15 mouse cellular contexts compared by ENCODE assay signal in the genomic region with DNA sequence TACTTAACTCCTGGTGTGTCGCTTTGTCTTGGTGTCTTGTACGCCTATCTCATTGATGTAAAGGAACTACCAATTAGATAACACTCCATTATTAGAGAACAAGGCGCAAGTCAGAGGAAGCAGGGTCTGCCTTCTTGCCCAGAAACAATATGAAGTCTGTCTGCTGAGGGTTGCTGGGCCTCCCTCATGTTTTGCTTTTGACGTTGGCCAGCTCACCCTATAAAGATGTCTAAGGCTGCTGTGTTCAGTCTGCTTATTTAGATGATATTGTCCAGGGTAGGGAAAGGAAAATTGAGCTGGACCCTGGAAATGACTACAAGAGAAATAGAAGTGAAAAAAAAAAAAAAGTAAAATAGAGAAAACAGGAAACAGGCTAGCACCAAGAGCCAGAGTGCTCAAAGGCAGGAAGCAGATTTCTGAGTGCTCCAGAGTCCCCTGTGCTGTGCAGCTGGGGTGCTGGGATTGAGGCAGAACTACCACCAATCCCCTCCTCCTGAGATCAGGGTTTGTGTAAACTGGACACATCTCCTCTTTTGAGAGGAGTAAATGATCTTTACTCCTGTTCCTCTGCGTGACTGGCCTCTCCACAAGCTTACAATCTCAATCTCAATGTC.
A peak's percentile ranks its signal among the peaks of the same experiment; 100 is the strongest.
DNase-seq lines count a peak whose midpoint lies in the region; ATAC-seq lines count a peak whose summit lies in the region.
"Had no signal": no experiment of that assay in that cellular context is flagged by ENCODE, and none has a peak within 500 bp of the region (broad histone marks: within the 10 kb centered on the region; RNA-seq: fewer than 3 reads in every experiment).

No protein-coding gene starts in this region.

- H3K4me3 ChIP-seq in heart, embryonic 11.5 days (ENCODE audit: low read depth, low read length) = no peak overlapping the region
- H3K4me3 ChIP-seq in kidney, embryonic 16.5 days (ENCODE audit: low read length) = no peak overlapping the region
- H3K4me3 ChIP-seq: embryonic facial prominence, embryonic 10.5 days; neural tube, embryonic 15.5 days had no signal

- H3K36me3 ChIP-seq in heart, embryonic 11.5 days (ENCODE audit: control insufficient read depth, insufficient read depth, low read length) = no peaks in the 10 kb centered on the region
- no peaks in the 10 kb centered on the region for H3K36me3 ChIP-seq in kidney, embryonic 16.5 days (ENCODE audit: insufficient read depth, low read length)
- H3K36me3 ChIP-seq: embryonic facial prominence, embryonic 10.5 days; neural tube, embryonic 15.5 days had no signal

- H3K9ac ChIP-seq in heart, embryonic 11.5 days (ENCODE audit: low read depth, low read length) = no peak overlapping the region
- H3K9ac ChIP-seq in kidney, embryonic 16.5 days (replicated peaks; ENCODE audit: low read length) = no peak overlapping the region
- H3K9ac ChIP-seq: neural tube, embryonic 15.5 days had no signal

- peak overlapping the region; percentile 41 for H3K27ac ChIP-seq in heart, embryonic 11.5 days (ENCODE audit: low read depth, low read length)
- peak overlapping the region; percentile 63 for H3K27ac ChIP-seq in kidney, embryonic 16.5 days (ENCODE audit: low read length)
- H3K27ac ChIP-seq: embryonic facial prominence, embryonic 10.5 days; neural tube, embryonic 15.5 days had no signal

- H3K27me3 ChIP-seq in heart, embryonic 11.5 days (ENCODE audit: control insufficient read depth, insufficient read depth, low read length) = no peaks in the 10 kb centered on the region
- no peaks in the 10 kb centered on the region for H3K27me3 ChIP-seq in kidney, embryonic 16.5 days (ENCODE audit: insufficient read depth, low read length)
- H3K27me3 ChIP-seq: neural tube, embryonic 15.5 days had no signal

- no peak; the same call in 1 of the 2 replicates for ATAC-seq in heart, embryonic 11.5 days (replicated peaks; ENCODE audit: insufficient number of reproducible peaks, low FRiP score, low TSS enrichment)
- no peak for ATAC-seq in kidney, embryonic 16.5 days (ENCODE audit: low FRiP score, low TSS enrichment)
- ATAC-seq: hindbrain, embryonic 16.5 days had no signal

- H3K9me3 ChIP-seq in heart, embryonic 11.5 days (replicated peaks; ENCODE audit: control insufficient read depth, low read length) = no peaks in the 10 kb centered on the region
- peaks cover 2% of the 10 kb centered on the region; the same call in 1 of the 2 replicates for H3K9me3 ChIP-seq in kidney, embryonic 16.5 days (ENCODE audit: low read length)
- H3K9me3 ChIP-seq: embryonic facial prominence, embryonic 10.5 days; neural tube, embryonic 15.5 days had no signal

- H3K4me1 ChIP-seq in heart, embryonic 11.5 days (ENCODE audit: control insufficient read depth, insufficient read depth, low read length) = no peaks in the 10 kb centered on the region
- no peaks in the 10 kb centered on the region for H3K4me1 ChIP-seq in kidney, embryonic 16.5 days (ENCODE audit: insufficient read depth, low read length)
- H3K4me1 ChIP-seq: embryonic facial prominence, embryonic 10.5 days; neural tube, embryonic 15.5 days had no signal

- intact Hi-C loops in heart, postnatal 25 days (cut with DNase I) = no loop called here

- DNase-seq in heart, postnatal 25 days (ENCODE audit: low spot score) = no peak
- no peak for DNase-seq in kidney, adult 9 months
- peak; percentile 48 for DNase-seq in forelimb bud, embryonic 11.5 days (ENCODE audit: low read depth, low spot score)
- peak; percentile 19 for DNase-seq in naive thymus-derived CD4-positive, alpha-beta T cell, adult 2 months (ENCODE audit: low read depth)
- DNase-seq in cerebellum, adult 11-12 months = no peak
- no peak for DNase-seq in left cerebral cortex, adult 8-10 months (ENCODE audit: low spot score in 2 of 2)
- DNase-seq: adrenal gland, adult 2 months; cerebellum, postnatal 14 days; kidney, postnatal 4 days; left cerebral cortex, postnatal 4 days had no signal

- no peak overlapping the region for H3K4me2 ChIP-seq in heart, embryonic 11.5 days
- no peak overlapping the region for H3K4me2 ChIP-seq in kidney, embryonic 16.5 days (replicated peaks; ENCODE audit: low read depth, low read length)
- H3K4me2 ChIP-seq: neural tube, embryonic 15.5 days had no signal

- WGBS in heart, embryonic 11.5 days (ENCODE audit: insufficient replicate concordance) = 51% methylated on average over 5 of the region's 5 CpGs
- WGBS in kidney, embryonic 16.5 days = 51% methylated on average over 5 of the region's 5 CpGs

Comparison
In these comparisons a context has a peak if more than half of its experiments do, and no peak if none do; other contexts are left out.
1. DNase-seq: peak in forelimb bud, embryonic 11.5 days (single experiment) and naive thymus-derived CD4-positive, alpha-beta T cell, adult 2 months (single experiment); none in heart, postnatal 25 days (single experiment), kidney, adult 9 months (single experiment), cerebellum, adult 11-12 months (single experiment) and left cerebral cortex, adult 8-10 months (0 of 2).